Mouse (Mus musculus) intestine, embryonic 16.5 days (tissue): ENCODE results near the gene Sall2. TPM values are rescaled to one million over a fixed set of nuclear protein-coding genes. Genes with fewer than 3 reads are reported as not detected.
"Not testable (repeated sequence)": the region's sequence is repeated elsewhere in the genome, so short reads cannot be mapped to it uniquely, and the experiment has no call there.

Experiments used
- ATAC-seq: fragments of 200-750 bp; cut with Nextera tagmentation; 2 replicates; pipeline ENCODE4 v1.8.0; 2017; ENCODE audit warnings: moderate TSS enrichment, moderate library complexity
- H3K27ac ChIP-seq: fragments of 300-500 bp; sonication (generic); 2 replicates; pipeline ENCODE4 v1.5.1; 2014; ENCODE audit warnings: mild to moderate bottlenecking, low read length
- H3K27me3 ChIP-seq: fragments of 300-500 bp; sonication (generic); replicated peaks from 2 replicates; pipeline ENCODE4 v1.6.1; 2014; ENCODE audit warnings: low read length, control low read depth, mixed read lengths; ENCODE audit not compliant: control insufficient read depth, insufficient read depth
- H3K36me3 ChIP-seq: fragments of 300-500 bp; sonication (generic); 2 replicates; pipeline ENCODE4 v1.6.1; 2014; ENCODE audit warnings: low read length, control low read depth; ENCODE audit not compliant: control insufficient read depth, insufficient read depth
- H3K4me1 ChIP-seq: fragments of 300-500 bp; sonication (generic); 2 replicates; pipeline ENCODE4 v1.6.1; 2014; ENCODE audit warnings: low read length, control low read depth, mixed read lengths; ENCODE audit not compliant: control insufficient read depth, insufficient read depth
- H3K4me2 ChIP-seq: fragments of 300-500 bp; sonication (generic); 2 replicates; pipeline ENCODE4 v1.6.1; 2014; ENCODE audit warnings: low read depth, low read length, control low read depth
- H3K4me3 ChIP-seq: fragments of 300-500 bp; sonication (generic); 2 replicates; pipeline ENCODE4 v1.5.1; 2014; ENCODE audit warnings: mild to moderate bottlenecking, low read length
- H3K9ac ChIP-seq: fragments of 300-500 bp; sonication (generic); 2 replicates; pipeline ENCODE4 v1.6.1; 2014; ENCODE audit warnings: low read depth, low read length
- H3K9me3 ChIP-seq: fragments of 300-500 bp; sonication (generic); 2 replicates; pipeline ENCODE4 v1.6.1; 2016; ENCODE audit warnings: low read length, control low read depth; ENCODE audit not compliant: control insufficient read depth
- WGBS: fragments of 180-500 bp; shearing (Covaris S2); extraction: QIAGEN DNeasy Blood & Tissue Kit; methylation state at CpG from one replicate; pipeline ENCODE4 v1.1.7; 2014; 5-methylcytosine and 5-hydroxymethylcytosine counted together
- polyA plus RNA-seq: library from polyadenylated mRNA; unstranded; fragments of >200 nt; fragmentation: Nextera tagmentation; extraction: Ambion mirVana; gene quantifications from 2 replicates; pipeline ENCODE4 v1.2.1, GENCODE M21; 2015

Sall2 gene
- polyA plus RNA-seq, 1 experiment from 2014 or later: 7.3 TPM

- peak within 1 kb of the TSS; percentile 78 for H3K4me3 ChIP-seq
- H3K4me2 ChIP-seq: peak within 1 kb of the TSS; percentile 63
- no peaks in the 10 kb centered on the region; the same call in 1 of the 2 replicates for H3K4me1 ChIP-seq
- H3K9me3 ChIP-seq: no peaks in the 10 kb centered on the region
- under 1% methylated on average over 46 of the region's 46 CpGs for WGBS
- H3K27me3 ChIP-seq: no peaks in the 10 kb centered on the region
- peak within 1 kb of the TSS; percentile 97 for H3K27ac ChIP-seq
- H3K9ac ChIP-seq: peak within 1 kb of the TSS; percentile 79
- H3K36me3 ChIP-seq: 0 out of 2 replicates have a peak, but pooled peaks cover 1% of the 10 kb centered on the region
- peak; percentile 98 for ATAC-seq
Observed at GRCm38 (mm10) chr14:52304644-52305271, 23.8 kb downstream of the Sall2 start, which contains the start of gene Mettl3. Gene Mettl3 (minus strand): TSS chr14:52305128.

DNA sequence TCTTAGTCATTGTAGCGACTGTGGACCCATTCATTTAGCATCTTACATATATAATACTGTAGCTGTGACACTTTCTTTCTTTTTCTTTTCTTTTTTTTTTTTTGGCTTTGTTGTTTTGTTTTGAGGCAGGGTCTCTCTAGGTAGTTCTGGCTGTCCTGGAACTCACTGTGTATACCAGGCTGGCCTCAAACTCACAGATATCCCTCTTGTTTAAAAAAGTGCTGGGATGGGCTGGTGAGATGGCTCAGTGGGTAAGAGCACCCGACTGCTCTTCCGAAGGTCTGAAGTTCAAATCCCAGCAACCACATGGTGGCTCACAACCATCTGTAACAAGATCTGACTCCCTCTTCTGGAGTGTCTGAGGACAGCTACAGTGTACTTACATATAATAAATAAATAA is 25.0 kb downstream of the Sall2 start:
- not testable (repeated sequence) for H3K27me3 ChIP-seq, H3K27ac ChIP-seq, H3K4me3 ChIP-seq, H3K4me2 ChIP-seq, H3K4me1 ChIP-seq, H3K9me3 ChIP-seq, ATAC-seq, H3K36me3 ChIP-seq, H3K9ac ChIP-seq
- WGBS: 92% methylated on average over 3 of the region's 3 CpGs

DNA sequence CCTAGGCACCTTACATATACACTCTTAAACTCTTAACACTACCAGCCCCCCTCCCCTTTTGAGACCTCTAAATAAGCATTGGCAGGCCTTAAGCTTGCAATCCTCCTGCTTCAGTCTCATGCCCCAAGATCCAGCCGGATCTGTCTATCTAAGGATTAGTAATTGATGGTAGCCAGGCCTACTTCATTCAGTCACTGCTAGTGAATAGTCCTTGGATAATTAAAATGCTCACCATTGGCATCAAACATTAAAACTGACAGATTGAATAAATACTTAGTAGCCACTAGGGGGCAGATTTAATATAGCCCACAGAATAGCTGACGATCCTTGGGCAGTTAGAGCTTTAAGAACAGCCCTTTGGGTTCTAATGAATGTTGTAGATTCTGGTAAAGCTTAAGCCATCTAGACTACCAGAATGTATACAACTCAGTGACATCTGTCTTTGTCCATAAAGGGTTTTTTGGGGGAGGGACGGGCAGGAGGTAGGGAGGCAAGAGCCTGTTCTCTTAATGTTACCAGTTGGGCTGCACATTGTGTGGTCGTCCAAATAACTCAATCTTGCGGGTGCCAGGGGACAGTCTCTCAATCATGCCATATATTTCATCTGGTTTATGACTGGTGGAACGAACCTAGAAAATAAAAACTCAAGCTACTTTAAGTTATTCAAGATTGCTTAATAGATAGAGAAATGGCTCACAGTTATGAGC is 32.9 kb downstream of the Sall2 start:
- ATAC-seq: peak; percentile 34; the same call in 1 of the 2 replicates
- Histone ChIP-seq H3K9ac (no peak overlapping the region), H3K27ac (no peak overlapping the region), H3K36me3 (peaks cover 23% of the 10 kb centered on the region; the same call in 1 of the 2 replicates), H3K4me3 (no peak overlapping the region), H3K4me2 (no peak overlapping the region), H3K4me1 (no peaks in the 10 kb centered on the region), H3K27me3 (no peaks in the 10 kb centered on the region), H3K9me3 (no peaks in the 10 kb centered on the region)
- 72% methylated on average over 6 of the region's 6 CpGs for WGBS

DNA sequence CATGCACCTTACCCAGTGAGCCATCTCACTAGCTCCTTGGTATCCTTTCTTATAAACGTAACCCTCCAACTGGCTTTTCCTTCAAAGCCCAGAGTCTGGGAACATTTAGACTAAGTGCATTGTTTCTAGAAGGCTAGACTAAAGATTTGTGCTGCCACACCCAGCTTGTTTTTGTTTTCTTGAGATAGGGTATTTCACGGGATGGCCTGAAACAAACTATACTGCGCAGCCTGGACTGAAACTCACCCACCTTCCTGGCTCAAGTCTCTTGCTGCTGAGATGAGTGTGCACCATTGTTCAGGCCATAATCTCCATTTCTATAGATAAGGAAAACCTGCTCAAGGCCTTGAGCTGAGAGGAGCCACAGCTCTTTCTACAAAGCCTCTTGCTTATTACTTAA is 44.4 kb downstream of the Sall2 start:
- Histone ChIP-seq H3K9me3 (no peaks in the 10 kb centered on the region), H3K4me2 (no peak overlapping the region), H3K27ac (no peak overlapping the region), H3K36me3 (peaks cover 9% of the 10 kb centered on the region; the same call in 1 of the 2 replicates), H3K9ac (no peak overlapping the region), H3K4me3 (no peak overlapping the region), H3K4me1 (peaks cover 4% of the 10 kb centered on the region), H3K27me3 (no peaks in the 10 kb centered on the region)
- ATAC-seq: no peak
- 86% methylated on average over 3 of the region's 3 CpGs for WGBS

- H3K27me3 ChIP-seq: no peaks in the 10 kb centered on the region
- H3K4me2 ChIP-seq: no peak overlapping the region
- peaks cover 9% of the 10 kb centered on the region; the same call in 1 of the 2 replicates for H3K36me3 ChIP-seq
- no peaks in the 10 kb centered on the region for H3K9me3 ChIP-seq
- no peak overlapping the region for H3K9ac ChIP-seq
- no peak for ATAC-seq
- H3K27ac ChIP-seq: no peak overlapping the region
- no peak overlapping the region for H3K4me3 ChIP-seq
- peaks cover 4% of the 10 kb centered on the region for H3K4me1 ChIP-seq
- 93% methylated on average over 5 of the region's 5 CpGs for WGBS
Observed at GRCm38 (mm10) chr14:52283629-52284028, 44.9 kb downstream of the Sall2 start.

DNA sequence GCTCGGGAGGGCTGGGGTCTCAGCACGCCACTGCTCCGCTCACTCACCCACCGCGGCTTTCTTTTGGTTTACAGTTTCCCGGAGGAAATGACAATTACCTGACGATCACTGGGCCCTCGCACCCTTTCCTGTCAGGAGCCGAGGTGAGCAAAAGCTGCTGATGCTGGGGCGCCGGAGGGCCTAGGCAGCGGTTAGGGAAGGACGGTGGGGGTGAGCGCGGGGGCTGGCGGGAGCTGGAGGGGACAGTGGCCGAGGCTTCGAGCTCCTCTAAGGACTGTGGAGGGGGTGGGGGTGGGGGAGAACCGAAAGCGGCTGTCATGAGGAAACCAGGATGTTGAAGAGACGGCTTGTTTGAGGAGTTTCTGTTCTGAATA is 48.8 kb downstream of the Sall2 start:
- WGBS: under 1% methylated on average over 21 of the region's 21 CpGs
- Histone ChIP-seq H3K9ac (peak overlapping the region; percentile 90), H3K27me3 (no peaks in the 10 kb centered on the region), H3K36me3 (no peaks in the 10 kb centered on the region), H3K4me1 (peaks cover 7% of the 10 kb centered on the region), H3K4me3 (peak overlapping the region; percentile 89), H3K4me2 (peak overlapping the region; percentile 64), H3K9me3 (no peaks in the 10 kb centered on the region), H3K27ac (peak overlapping the region; percentile 85)
- ATAC-seq: peak; percentile 27

DNA sequence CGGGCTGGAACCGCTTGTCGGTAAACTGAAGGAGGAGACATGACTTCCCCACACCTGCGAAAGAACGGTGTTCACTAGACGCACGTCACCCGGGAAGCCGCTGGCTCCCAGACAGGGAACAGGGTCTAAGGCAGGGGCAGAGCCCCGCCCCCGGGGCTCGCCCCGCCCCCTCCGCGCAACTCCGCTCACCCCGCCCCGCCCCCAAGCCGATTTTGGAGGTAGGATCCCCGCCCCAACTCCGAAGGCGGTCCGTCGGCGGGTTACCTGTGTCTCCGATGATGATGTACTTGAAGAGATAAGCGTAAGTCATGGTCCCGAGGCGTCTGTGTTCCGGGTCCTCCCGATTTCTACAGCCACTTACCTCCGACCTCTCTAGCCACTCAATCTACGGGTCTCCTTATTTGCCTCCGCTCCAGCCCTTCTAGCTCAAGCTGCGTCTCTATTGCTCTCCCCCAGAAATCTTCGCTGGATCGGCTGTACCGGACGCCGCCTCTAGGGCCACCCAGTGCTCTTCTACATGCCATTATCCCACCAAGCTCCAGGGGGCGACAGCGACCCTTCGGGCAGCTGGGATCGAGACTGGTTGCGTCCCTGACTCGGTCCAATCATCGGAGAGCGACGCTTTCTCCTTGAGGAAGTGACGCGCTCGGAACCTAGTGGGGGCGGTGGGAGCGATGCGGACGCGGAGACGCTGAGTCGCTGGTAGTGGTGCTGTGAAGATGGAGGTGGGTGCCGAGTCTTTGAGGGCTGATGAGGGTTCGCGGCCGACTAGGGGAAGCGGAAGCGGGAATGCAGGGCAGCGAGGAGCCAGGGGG is 49.4 kb downstream of the Sall2 start, which contains the start of the genes Tox4 and Rab2b:
Gene Tox4, plus strand, starts transcription at position 215 of the 815 bp plus-strand sequence.
Gene Rab2b, minus strand, starts transcription at position 614 of the 815 bp plus-strand sequence.
- Histone ChIP-seq H3K4me3 (peak within 1 kb of the TSS; percentile 89), H3K27ac (peak within 1 kb of the TSS; percentile 85), H3K4me1 (peaks cover 7% of the 10 kb centered on the region), H3K27me3 (no peaks in the 10 kb centered on the region), H3K9ac (peak within 1 kb of the TSS; percentile 90), H3K36me3 (no peaks in the 10 kb centered on the region), H3K9me3 (no peaks in the 10 kb centered on the region), H3K4me2 (peak within 1 kb of the TSS; percentile 64)
- 0% methylated on average over 57 of the region's 66 CpGs for WGBS
- peak; percentile 99 for ATAC-seq

DNA sequence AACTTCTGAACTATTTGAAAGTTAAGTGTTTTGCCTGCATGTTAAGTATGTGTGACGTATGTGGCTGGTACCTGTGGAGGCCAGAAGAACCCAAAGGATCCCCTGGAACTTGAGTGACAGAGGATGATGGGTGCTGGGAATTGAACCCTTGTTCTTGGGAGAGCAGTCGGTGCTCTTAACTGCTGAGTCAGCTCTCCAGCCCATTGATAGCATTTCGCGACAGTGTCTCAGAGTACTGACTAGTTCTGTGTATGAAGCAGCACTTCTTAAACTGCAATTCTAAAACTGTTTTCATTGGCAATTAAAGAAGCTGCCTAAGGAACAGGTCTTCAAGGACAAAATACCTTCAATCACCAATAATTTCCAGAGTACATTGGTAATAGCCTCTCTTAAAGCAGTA is 51.4 kb downstream of the Sall2 start:
- Histone ChIP-seq H3K36me3 (no peaks in the 10 kb centered on the region), H3K9ac (no peak overlapping the region), H3K4me3 (no peak overlapping the region), H3K4me2 (no peak overlapping the region), H3K9me3 (no peaks in the 10 kb centered on the region), H3K27ac (no peak overlapping the region), H3K27me3 (no peaks in the 10 kb centered on the region), H3K4me1 (peaks cover 7% of the 10 kb centered on the region)
- ATAC-seq: no peak
- 92% methylated on average over 4 of the region's 4 CpGs for WGBS

DNA sequence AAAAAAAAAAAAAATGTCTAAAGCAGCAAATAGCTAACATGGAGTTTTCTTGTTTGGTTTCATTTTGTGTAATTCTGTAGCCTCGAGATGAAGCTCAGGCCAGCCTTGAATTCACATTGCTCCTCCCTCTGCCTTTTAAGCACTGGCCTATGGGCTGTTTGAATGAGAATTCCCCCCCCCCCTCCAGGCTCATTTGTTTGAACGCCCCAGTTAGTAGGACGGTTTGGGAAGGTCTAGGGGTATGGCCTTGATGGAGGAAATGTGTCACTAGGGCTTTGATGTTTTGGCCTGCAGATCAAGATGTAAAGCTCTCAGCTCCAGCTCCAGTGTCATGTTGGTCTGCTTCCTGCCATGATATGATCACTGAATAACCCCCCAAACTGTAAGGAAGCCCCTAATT is 55.8 kb downstream of the Sall2 start:
- ATAC-seq: no peak
- no peak overlapping the region for H3K9ac ChIP-seq
- no peak overlapping the region for H3K4me3 ChIP-seq
- H3K4me2 ChIP-seq: no peak overlapping the region
- H3K27me3 ChIP-seq: no peaks in the 10 kb centered on the region
- no peaks in the 10 kb centered on the region for H3K36me3 ChIP-seq
- H3K4me1 ChIP-seq: no peaks in the 10 kb centered on the region
- WGBS: 65% methylated on average over 3 of the region's 3 CpGs
- H3K9me3 ChIP-seq: no peaks in the 10 kb centered on the region
- no peak overlapping the region for H3K27ac ChIP-seq
